Mouse (Mus musculus): ENCODE data around the gene Ets1. TPM values are rescaled to one million over a fixed set of nuclear protein-coding genes. Genes with fewer than 3 reads are reported as not detected.

The Ets1 gene
- total and polyA plus RNA-seq, 3 experiments, result 0.05 TPM; not detected in 2

DNA sequence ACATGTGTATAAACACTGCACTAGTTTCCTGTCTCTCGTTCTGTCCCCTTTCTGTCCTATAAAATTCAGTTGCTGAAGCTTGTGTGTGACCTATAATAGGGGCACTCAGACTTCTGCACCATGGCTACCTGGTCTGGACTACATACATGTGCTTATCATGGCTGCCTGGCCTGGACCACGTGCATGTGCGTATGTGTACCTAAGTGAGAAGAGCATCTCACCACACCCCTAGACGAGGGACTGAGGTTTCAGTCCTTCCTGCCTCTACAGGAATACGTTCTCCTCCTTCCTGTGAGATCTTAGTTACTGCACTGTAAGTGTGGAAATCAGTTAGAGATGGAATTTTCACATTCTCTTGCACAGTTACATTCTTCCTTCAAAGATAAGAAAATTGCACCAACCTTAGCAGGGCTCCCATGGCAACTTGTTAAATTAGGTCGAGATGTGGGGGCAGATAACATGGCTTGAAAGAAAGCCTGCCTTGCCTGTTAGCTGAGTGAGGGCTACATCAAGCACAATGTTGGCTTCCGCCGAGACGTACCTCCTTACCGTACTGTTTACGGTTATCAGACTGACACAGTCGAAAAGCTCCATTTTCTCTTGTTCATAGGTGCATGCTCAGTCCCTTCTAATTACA is 104.8 kb downstream of the Ets1 start:
- H3K4me1 ChIP-seq (ENCODE audit: insufficient read depth, low read depth, low read length), result no peaks in the 10 kb centered on the region
- no peaks in the 10 kb centered on the region; the same call in 1 of the 2 replicates for H3K27me3 ChIP-seq (ENCODE audit: insufficient read depth, low read length)
- DNase-seq (ENCODE audit: low spot score) (no peak), ATAC-seq (ENCODE audit: extremely low read depth, insufficient number of reproducible peaks, low FRiP score, poor library complexity, severe bottlenecking) (no peak)
- no peak overlapping the region for H3K4me3 ChIP-seq (ENCODE audit: low read depth, low read length)
- TF ChIP-seq GATA1 (IDR thresholded peaks at IDR 0.05; ENCODE audit: borderline replicate concordance, low read length), result no peak
- no peak for TF ChIP-seq TAL1 (conservative IDR thresholded peaks at IDR 0.05; ENCODE audit: low read depth, low read length)
- TF ChIP-seq CTCF (IDR thresholded peaks at IDR 0.05; ENCODE audit: low read depth, low read length), result no peak
- TF ChIP-seq GATA2 (IDR thresholded peaks at IDR 0.05; ENCODE audit: borderline replicate concordance, low read depth, low read length), result no peak
- no peak for TF ChIP-seq POLR2AphosphoS5 (IDR thresholded peaks at IDR 0.05; ENCODE audit: insufficient replicate concordance, low read depth, low read length)
- H3K36me3 ChIP-seq (replicated peaks), result no peaks in the 10 kb centered on the region
- peaks cover 10% of the 10 kb centered on the region for H3K9me3 ChIP-seq (replicated peaks)

DNA sequence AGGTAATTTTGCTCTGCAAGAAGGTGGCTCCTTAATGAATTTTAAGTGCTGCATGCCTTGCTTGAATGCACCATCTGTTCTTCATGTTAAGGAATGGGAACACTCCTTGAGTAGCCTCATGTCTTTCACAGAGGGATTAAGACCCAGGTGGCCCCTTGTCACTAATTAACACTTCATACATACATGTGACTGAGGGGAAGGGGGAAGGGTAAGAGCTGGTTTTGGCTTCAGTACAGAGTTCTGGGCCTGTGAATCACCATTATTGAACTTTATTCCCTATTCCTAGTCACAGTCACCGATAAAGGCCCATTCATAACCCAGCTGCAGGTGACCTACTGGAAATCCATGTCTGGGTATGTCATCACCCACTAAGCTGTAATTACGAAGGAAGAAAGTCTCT is 105.7 kb downstream of the Ets1 start:
- no peaks in the 10 kb centered on the region for H3K4me1 ChIP-seq (ENCODE audit: insufficient read depth, low read depth, low read length)
- H3K27me3 ChIP-seq (ENCODE audit: insufficient read depth, low read length), result peaks cover 2% of the 10 kb centered on the region; the same call in 1 of the 2 replicates
- peaks cover 10% of the 10 kb centered on the region for H3K9me3 ChIP-seq (replicated peaks)
- no peak overlapping the region for H3K4me3 ChIP-seq (ENCODE audit: low read depth, low read length)
- no peaks in the 10 kb centered on the region for H3K36me3 ChIP-seq (replicated peaks)
- DNase-seq (ENCODE audit: low spot score) (no peak), ATAC-seq (ENCODE audit: extremely low read depth, insufficient number of reproducible peaks, low FRiP score, poor library complexity, severe bottlenecking) (no peak)
- TF ChIP-seq POLR2AphosphoS5 (IDR thresholded peaks at IDR 0.05; ENCODE audit: insufficient replicate concordance, low read depth, low read length), result no peak
- no peak for TF ChIP-seq CTCF (IDR thresholded peaks at IDR 0.05; ENCODE audit: low read depth, low read length)
- TF ChIP-seq GATA1 (IDR thresholded peaks at IDR 0.05; ENCODE audit: borderline replicate concordance, low read length), result no peak
- TF ChIP-seq GATA2 (IDR thresholded peaks at IDR 0.05; ENCODE audit: borderline replicate concordance, low read depth, low read length), result no peak
- no peak for TF ChIP-seq TAL1 (conservative IDR thresholded peaks at IDR 0.05; ENCODE audit: low read depth, low read length)

DNA sequence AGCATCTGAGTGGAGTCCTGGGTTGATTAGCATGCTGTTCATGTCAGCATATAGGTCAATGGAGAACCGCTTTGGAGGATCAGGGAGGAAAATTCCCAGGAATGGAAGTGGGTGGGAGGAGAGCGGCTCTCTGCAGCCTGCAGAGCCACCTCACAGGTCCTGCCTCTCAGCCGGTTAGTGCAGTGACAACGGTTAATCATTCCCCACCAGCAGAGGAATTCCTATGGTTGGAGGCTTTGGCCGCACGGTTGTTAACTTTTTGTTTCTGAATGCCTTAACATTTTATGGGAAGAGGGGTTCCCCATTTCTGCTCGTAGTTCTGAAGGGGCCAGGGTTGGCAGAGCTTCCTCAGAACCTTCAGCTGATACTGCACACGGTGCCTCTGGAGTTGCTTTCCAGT is 107.1 kb downstream of the Ets1 start:
- Histone ChIP-seq H3K36me3 (replicated peaks) (no peaks in the 10 kb centered on the region), H3K9me3 (replicated peaks) (peaks cover 8% of the 10 kb centered on the region), H3K4me1 (ENCODE audit: insufficient read depth, low read depth, low read length) (no peaks in the 10 kb centered on the region), H3K4me3 (ENCODE audit: low read depth, low read length) (no peak overlapping the region), H3K27me3 (ENCODE audit: insufficient read depth, low read length) (peaks cover 2% of the 10 kb centered on the region; the same call in 1 of the 2 replicates)
- no peak for TF ChIP-seq CTCF (IDR thresholded peaks at IDR 0.05; ENCODE audit: low read depth, low read length)
- no peak for TF ChIP-seq TAL1 (conservative IDR thresholded peaks at IDR 0.05; ENCODE audit: low read depth, low read length)
- TF ChIP-seq GATA2 (IDR thresholded peaks at IDR 0.05; ENCODE audit: borderline replicate concordance, low read depth, low read length), result no peak
- TF ChIP-seq POLR2AphosphoS5 (IDR thresholded peaks at IDR 0.05; ENCODE audit: insufficient replicate concordance, low read depth, low read length), result no peak
- TF ChIP-seq GATA1 (IDR thresholded peaks at IDR 0.05; ENCODE audit: borderline replicate concordance, low read length), result no peak
- no peak for ATAC-seq (ENCODE audit: extremely low read depth, insufficient number of reproducible peaks, low FRiP score, poor library complexity, severe bottlenecking)
- DNase-seq (ENCODE audit: low spot score), result no peak

DNA sequence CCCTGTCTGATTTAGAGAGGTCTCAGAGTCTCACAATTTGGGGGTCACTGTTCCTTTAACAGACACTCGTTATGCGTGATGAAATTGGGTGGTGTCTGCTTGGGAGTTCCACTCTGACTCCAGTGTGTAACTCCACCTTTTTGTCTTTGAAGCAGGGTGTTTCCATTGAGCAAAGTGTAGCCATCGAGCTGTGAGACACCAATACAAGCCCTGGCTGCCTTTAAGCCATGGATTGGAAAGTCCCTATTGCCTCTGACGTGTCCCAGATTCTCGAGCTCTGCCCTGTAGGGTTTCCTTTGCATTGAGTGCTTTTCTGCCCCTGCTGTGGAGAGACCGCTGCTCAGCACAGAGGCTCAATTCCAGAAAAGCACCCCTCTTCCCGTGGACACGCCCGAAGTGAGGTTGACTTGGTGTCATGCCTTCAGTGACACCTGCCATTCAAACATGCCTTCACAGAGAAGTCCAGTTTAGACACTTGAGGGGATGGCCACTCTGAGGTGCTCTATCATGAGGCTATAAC is 107.7 kb downstream of the Ets1 start:
- no peaks in the 10 kb centered on the region for H3K36me3 ChIP-seq (replicated peaks)
- DNase-seq (ENCODE audit: low spot score) (no peak), ATAC-seq (ENCODE audit: extremely low read depth, insufficient number of reproducible peaks, low FRiP score, poor library complexity, severe bottlenecking) (no peak)
- no peaks in the 10 kb centered on the region for H3K4me1 ChIP-seq (ENCODE audit: insufficient read depth, low read depth, low read length)
- TF ChIP-seq GATA2 (IDR thresholded peaks at IDR 0.05; ENCODE audit: borderline replicate concordance, low read depth, low read length) (no peak), POLR2AphosphoS5 (IDR thresholded peaks at IDR 0.05; ENCODE audit: insufficient replicate concordance, low read depth, low read length) (no peak), CTCF (IDR thresholded peaks at IDR 0.05; ENCODE audit: low read depth, low read length) (no peak), GATA1 (IDR thresholded peaks at IDR 0.05; ENCODE audit: borderline replicate concordance, low read length) (no peak), TAL1 (conservative IDR thresholded peaks at IDR 0.05; ENCODE audit: low read depth, low read length) (no peak)
- H3K9me3 ChIP-seq (replicated peaks), result 0 out of 2 replicates have a peak, but pooled peaks cover 7% of the 10 kb centered on the region
- H3K4me3 ChIP-seq (ENCODE audit: low read depth, low read length), result no peak overlapping the region
- peaks cover 2% of the 10 kb centered on the region; the same call in 1 of the 2 replicates for H3K27me3 ChIP-seq (ENCODE audit: insufficient read depth, low read length)

DNA sequence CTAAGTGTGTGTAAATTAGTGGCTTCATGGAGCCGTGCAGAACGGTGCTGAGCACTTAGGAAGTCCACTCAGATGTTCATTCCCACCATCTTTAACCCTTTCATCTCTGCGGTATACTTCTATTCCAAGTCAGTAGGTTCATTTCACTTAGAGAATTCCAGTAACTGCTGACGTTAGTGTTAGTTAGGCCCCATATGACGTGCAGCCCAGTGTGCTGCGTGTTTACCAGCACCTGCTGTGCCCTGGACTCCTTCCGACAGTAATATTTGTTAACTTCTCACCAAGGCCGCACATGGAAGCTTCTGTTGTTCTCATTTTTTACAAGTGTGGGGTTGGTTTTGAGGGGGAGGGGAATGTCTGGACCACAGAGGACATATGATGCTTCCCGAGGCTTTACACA is 108.3 kb downstream of the Ets1 start:
- Histone ChIP-seq H3K4me3 (ENCODE audit: low read depth, low read length) (no peak overlapping the region), H3K9me3 (replicated peaks) (0 out of 2 replicates have a peak, but pooled peaks cover 7% of the 10 kb centered on the region), H3K4me1 (ENCODE audit: insufficient read depth, low read depth, low read length) (no peaks in the 10 kb centered on the region), H3K36me3 (replicated peaks) (no peaks in the 10 kb centered on the region), H3K27me3 (ENCODE audit: insufficient read depth, low read length) (peaks cover 2% of the 10 kb centered on the region; the same call in 1 of the 2 replicates)
- no peak for ATAC-seq (ENCODE audit: extremely low read depth, insufficient number of reproducible peaks, low FRiP score, poor library complexity, severe bottlenecking)
- no peak for DNase-seq (ENCODE audit: low spot score)
- TF ChIP-seq TAL1 (conservative IDR thresholded peaks at IDR 0.05; ENCODE audit: low read depth, low read length) (no peak), GATA1 (IDR thresholded peaks at IDR 0.05; ENCODE audit: borderline replicate concordance, low read length) (no peak), GATA2 (IDR thresholded peaks at IDR 0.05; ENCODE audit: borderline replicate concordance, low read depth, low read length) (no peak), POLR2AphosphoS5 (IDR thresholded peaks at IDR 0.05; ENCODE audit: insufficient replicate concordance, low read depth, low read length) (no peak), CTCF (IDR thresholded peaks at IDR 0.05; ENCODE audit: low read depth, low read length) (no peak)

DNA sequence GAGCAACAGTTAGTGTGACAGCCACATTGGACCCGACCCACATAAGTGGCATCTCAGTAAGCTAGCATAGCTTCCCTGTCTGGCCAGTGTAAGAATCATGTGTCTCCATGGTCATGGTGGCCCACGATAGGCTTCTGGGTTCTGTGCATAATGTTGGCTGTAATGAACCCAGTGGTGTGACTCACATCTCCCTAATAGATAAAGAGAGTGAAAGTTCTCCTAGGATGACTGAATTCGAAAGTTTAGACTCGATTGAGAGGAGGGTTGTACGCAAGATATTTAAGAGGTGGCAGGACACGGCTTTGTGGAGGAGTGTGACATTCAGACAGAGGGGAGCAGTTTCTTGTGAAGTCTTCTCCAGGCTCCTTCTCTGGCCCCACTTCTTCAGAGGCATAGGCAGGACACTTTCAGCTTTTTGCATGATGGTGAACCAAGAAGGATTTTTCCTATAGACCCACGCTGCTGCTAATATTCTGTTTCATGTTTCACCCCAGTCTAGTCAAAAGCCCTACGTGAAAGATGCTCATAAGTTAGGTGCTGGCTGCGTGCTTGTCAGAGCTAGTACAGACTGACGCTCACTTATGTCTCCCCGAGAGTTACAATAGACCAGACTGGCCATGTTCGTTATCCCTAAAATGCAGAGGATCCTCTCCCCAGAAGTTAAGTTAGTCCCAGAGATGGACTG is 109.2 kb downstream of the Ets1 start:
- H3K27me3 ChIP-seq (ENCODE audit: insufficient read depth, low read length), result peaks cover 2% of the 10 kb centered on the region; the same call in 1 of the 2 replicates
- H3K36me3 ChIP-seq (replicated peaks), result no peaks in the 10 kb centered on the region
- no peaks in the 10 kb centered on the region for H3K4me1 ChIP-seq (ENCODE audit: insufficient read depth, low read depth, low read length)
- TF ChIP-seq POLR2AphosphoS5 (IDR thresholded peaks at IDR 0.05; ENCODE audit: insufficient replicate concordance, low read depth, low read length) (no peak), GATA1 (IDR thresholded peaks at IDR 0.05; ENCODE audit: borderline replicate concordance, low read length) (no peak), CTCF (IDR thresholded peaks at IDR 0.05; ENCODE audit: low read depth, low read length) (no peak), GATA2 (IDR thresholded peaks at IDR 0.05; ENCODE audit: borderline replicate concordance, low read depth, low read length) (no peak), TAL1 (conservative IDR thresholded peaks at IDR 0.05; ENCODE audit: low read depth, low read length) (no peak)
- ATAC-seq (ENCODE audit: extremely low read depth, insufficient number of reproducible peaks, low FRiP score, poor library complexity, severe bottlenecking), result no peak
- no peak overlapping the region for H3K4me3 ChIP-seq (ENCODE audit: low read depth, low read length)
- H3K9me3 ChIP-seq (replicated peaks), result 0 out of 2 replicates have a peak, but pooled peaks cover 7% of the 10 kb centered on the region
- no peak for DNase-seq (ENCODE audit: low spot score)

Data from G1E (cell line).